Mouse (Mus musculus) cortical plate, adult 2 months (tissue): ENCODE data around the gene Ctbp2.

Experiments
- CTCF ChIP-seq: fragments of 200-500 bp; IDR thresholded peaks from 2 replicates; pipeline ENCODE4 v1.5.1; 2011; ENCODE audit warnings: mild to moderate bottlenecking, control low read depth, low read length; ENCODE audit not compliant: insufficient read depth; ENCODE audit errors: extremely low read depth
- POLR2A ChIP-seq: fragments of 200-500 bp; IDR thresholded peaks from 2 replicates; pipeline ENCODE4 v1.6.1; 2011; ENCODE audit warnings: mild to moderate bottlenecking, low read length, control low read depth; ENCODE audit not compliant: insufficient read depth; ENCODE audit errors: extremely low read depth

GRCm38 (mm10) chr7:133094711-133095495, 29.3 kb downstream of the Ctbp2 start:
- TF ChIP-seq POLR2A = no peak
- TF ChIP-seq CTCF = no peak
